Mouse (Mus musculus) embryonic facial prominence, embryonic 10.5 days (tissue): ENCODE measurements around the gene Golga5. TPM values are rescaled to one million over a fixed set of nuclear protein-coding genes. Genes with fewer than 3 reads are reported as not detected.

Experiments used
- DNase-seq: peaks from one replicate; pipeline ENCODE4 v3.0.0-alpha.2; 2017; ENCODE audit warnings: low spot score
- H3K27ac ChIP-seq: fragments of 300-500 bp; sonication (generic); replicated peaks from 2 replicates; pipeline ENCODE4 v1.5.1; 2016; ENCODE audit warnings: mild to moderate bottlenecking
- H3K27me3 ChIP-seq: fragments of 300-500 bp; sonication (generic); replicated peaks from 2 replicates; pipeline ENCODE4 v1.6.1; 2016; ENCODE audit warnings: low read depth, mild to moderate bottlenecking; ENCODE audit not compliant: poor library complexity, severe bottlenecking
- H3K36me3 ChIP-seq: fragments of 300-500 bp; sonication (generic); replicated peaks from 2 replicates; pipeline ENCODE4 v1.6.1; 2016; ENCODE audit warnings: mild to moderate bottlenecking, moderate library complexity
- H3K4me1 ChIP-seq: fragments of 300-500 bp; sonication (generic); 2 replicates; pipeline ENCODE4 v1.6.1; 2016
- H3K4me3 ChIP-seq: fragments of 300-500 bp; sonication (generic); 2 replicates; pipeline ENCODE4 v1.5.1; 2016; ENCODE audit warnings: mild to moderate bottlenecking, moderate library complexity
- H3K9me3 ChIP-seq: fragments of 300-500 bp; sonication (generic); 2 replicates; pipeline ENCODE4 v1.6.1; 2016; ENCODE audit warnings: mild to moderate bottlenecking
- WGBS: fragments of 180-500 bp; shearing (Covaris S2); methylation state at CpG from one replicate; pipeline ENCODE4 v1.1.7; 2016; 5-methylcytosine and 5-hydroxymethylcytosine counted together
- polyA plus RNA-seq: library from polyadenylated mRNA; unstranded; fragments of >200 nt; fragmentation: Nextera tagmentation; extraction: Ambion mirVana; gene quantifications from 2 replicates; pipeline ENCODE4 v1.2.1, GENCODE M21; 2016

The Golga5 gene
- polyA plus RNA-seq, 1 experiment from 2014 or later, result 31.3 TPM

GRCm38 (mm10) chr12:102434107-102434506 is 34.8 kb upstream of the Golga5 start:
- no peaks in the 10 kb centered on the region for H3K9me3 ChIP-seq
- WGBS, result 89% methylated on average over 4 of the region's 4 CpGs
- no peaks in the 10 kb centered on the region for H3K27me3 ChIP-seq
- DNase-seq, result no peak
- no peak overlapping the region for H3K4me3 ChIP-seq
- peaks cover 18% of the 10 kb centered on the region for H3K4me1 ChIP-seq
- H3K27ac ChIP-seq, result no peak overlapping the region
- no peaks in the 10 kb centered on the region for H3K36me3 ChIP-seq

GRCm38 (mm10) chr12:102436939-102437526 is 31.9 kb upstream of the Golga5 start:
- H3K4me1 ChIP-seq, result peaks cover 24% of the 10 kb centered on the region
- no peak overlapping the region for H3K27ac ChIP-seq
- H3K27me3 ChIP-seq, result no peaks in the 10 kb centered on the region
- no peak overlapping the region for H3K4me3 ChIP-seq
- no peak for DNase-seq
- no peaks in the 10 kb centered on the region for H3K9me3 ChIP-seq
- no peaks in the 10 kb centered on the region for H3K36me3 ChIP-seq
- 65% methylated on average over 10 of the region's 10 CpGs for whole genome bisulfite sequencing

- WGBS, result 81% methylated on average over 5 of the region's 5 CpGs
- Histone ChIP-seq H3K4me1 (peaks cover 24% of the 10 kb centered on the region), H3K9me3 (no peaks in the 10 kb centered on the region), H3K4me3 (peak overlapping the region; percentile 77; the same call in 1 of the 2 replicates), H3K36me3 (no peaks in the 10 kb centered on the region), H3K27ac (no peak overlapping the region), H3K27me3 (no peaks in the 10 kb centered on the region)
- DNase-seq, result no peak
Observed at GRCm38 (mm10) chr12:102437952-102438351, 31.0 kb upstream of the Golga5 start.

- peak overlapping the region; percentile 86 for H3K27ac ChIP-seq
Observed at GRCm38 (mm10) chr12:102438983-102439631, 29.8 kb upstream of the Golga5 start.

GRCm38 (mm10) chr12:102439632-102440023 is 29.3 kb upstream of the Golga5 start, which contains the start of gene Lgmn:
Gene Lgmn (minus strand): TSS chr12:102439813.
- H3K27ac ChIP-seq, result peak within 1 kb of the TSS; percentile 86
- DNase-seq, result peak; percentile 96
- H3K27me3 ChIP-seq, result no peaks in the 10 kb centered on the region
- peaks cover 24% of the 10 kb centered on the region for H3K4me1 ChIP-seq
- no peaks in the 10 kb centered on the region for H3K9me3 ChIP-seq
- under 1% methylated on average over 28 of the region's 28 CpGs for WGBS
- peak within 1 kb of the TSS; percentile 77 for H3K4me3 ChIP-seq
- no peaks in the 10 kb centered on the region for H3K36me3 ChIP-seq

More at GRCm38 (mm10) chr12:102438983-102439631, 29.8 kb upstream of the Golga5 start:
- Histone ChIP-seq H3K9me3 (no peaks in the 10 kb centered on the region), H3K36me3 (no peaks in the 10 kb centered on the region), H3K4me3 (peak overlapping the region; percentile 77), H3K4me1 (peaks cover 24% of the 10 kb centered on the region), H3K27me3 (no peaks in the 10 kb centered on the region)
- no peak for DNase-seq
- 4% methylated on average over 20 of the region's 20 CpGs for WGBS

GRCm38 (mm10) chr12:102440551-102440950 is 28.4 kb upstream of the Golga5 start:
- peaks cover 24% of the 10 kb centered on the region for H3K4me1 ChIP-seq
- 85% methylated on average over 7 of the region's 7 CpGs for WGBS
- no peak overlapping the region for H3K27ac ChIP-seq
- no peak for DNase-seq
- no peaks in the 10 kb centered on the region for H3K9me3 ChIP-seq
- no peak overlapping the region for H3K4me3 ChIP-seq
- H3K36me3 ChIP-seq, result no peaks in the 10 kb centered on the region
- H3K27me3 ChIP-seq, result no peaks in the 10 kb centered on the region

- H3K4me1 ChIP-seq, result peaks cover 24% of the 10 kb centered on the region
- whole genome bisulfite sequencing, result 77% methylated on average over 6 of the region's 6 CpGs
- DNase-seq, result no peak
Observed at GRCm38 (mm10) chr12:102441141-102441540, 27.8 kb upstream of the Golga5 start.

GRCm38 (mm10) chr12:102442639-102443038 is 26.3 kb upstream of the Golga5 start:
- H3K4me3 ChIP-seq, result no peak overlapping the region
- no peaks in the 10 kb centered on the region for H3K27me3 ChIP-seq
- 88% methylated on average over 15 of the region's 15 CpGs for WGBS
- H3K9me3 ChIP-seq, result no peaks in the 10 kb centered on the region
- no peaks in the 10 kb centered on the region for H3K36me3 ChIP-seq
- H3K4me1 ChIP-seq, result peaks cover 19% of the 10 kb centered on the region
- H3K27ac ChIP-seq, result no peak overlapping the region
- DNase-seq, result no peak

More at GRCm38 (mm10) chr12:102441141-102441540, 27.8 kb upstream of the Golga5 start:
- Histone ChIP-seq H3K4me3 (no peak overlapping the region), H3K9me3 (no peaks in the 10 kb centered on the region), H3K27ac (no peak overlapping the region), H3K27me3 (no peaks in the 10 kb centered on the region), H3K36me3 (no peaks in the 10 kb centered on the region)

- Histone ChIP-seq H3K9me3 (no peaks in the 10 kb centered on the region), H3K36me3 (no peaks in the 10 kb centered on the region), H3K27ac (no peak overlapping the region), H3K27me3 (no peaks in the 10 kb centered on the region), H3K4me1 (peaks cover 10% of the 10 kb centered on the region), H3K4me3 (no peak overlapping the region)
- no peak for DNase-seq
- 82% methylated on average over 5 of the region's 5 CpGs for WGBS
Observed at GRCm38 (mm10) chr12:102443676-102444075, 25.3 kb upstream of the Golga5 start.

- Histone ChIP-seq H3K4me3 (no peak overlapping the region), H3K9me3 (no peaks in the 10 kb centered on the region), H3K4me1 (no peaks in the 10 kb centered on the region), H3K27me3 (no peaks in the 10 kb centered on the region), H3K27ac (no peak overlapping the region), H3K36me3 (no peaks in the 10 kb centered on the region)
- DNase-seq, result no peak
- 67% methylated on average over 4 of the region's 4 CpGs for WGBS
Observed at GRCm38 (mm10) chr12:102445436-102445835, 23.5 kb upstream of the Golga5 start.

GRCm38 (mm10) chr12:102450437-102450836 is 18.5 kb upstream of the Golga5 start:
- H3K4me1 ChIP-seq, result no peaks in the 10 kb centered on the region
- no peaks in the 10 kb centered on the region for H3K36me3 ChIP-seq
- H3K27me3 ChIP-seq, result no peaks in the 10 kb centered on the region
- no peaks in the 10 kb centered on the region for H3K9me3 ChIP-seq
- DNase-seq, result no peak
- no peak overlapping the region for H3K27ac ChIP-seq
- 70% methylated on average over 10 of the region's 10 CpGs for WGBS
- no peak overlapping the region for H3K4me3 ChIP-seq

GRCm38 (mm10) chr12:102451126-102451851 is 17.6 kb upstream of the Golga5 start:
- Histone ChIP-seq H3K27me3 (no peaks in the 10 kb centered on the region), H3K9me3 (no peaks in the 10 kb centered on the region), H3K27ac (no peak overlapping the region), H3K4me1 (no peaks in the 10 kb centered on the region), H3K36me3 (no peaks in the 10 kb centered on the region), H3K4me3 (no peak overlapping the region)
- 81% methylated on average over 8 of the region's 8 CpGs for WGBS
- DNase-seq, result no peak
